Mouse (Mus musculus) CH12F3 (cell line): ENCODE results near the gene Crim1.

ENCODE experiments used
- in situ Hi-C: fragments of 300-500 bp; cut with MboI; formaldehyde crosslinking; loops from 2 replicates; pipeline ENCODE4 v1.14.3; 2020; ENCODE audit warnings: low sequenced_read_pairs

The Crim1 gene

GRCm38 (mm10) chr17:78403804-78404203, 203.8 kb downstream of the Crim1 start:
- in situ Hi-C loops: no loop called here

GRCm38 (mm10) chr17:78405336-78405735, 205.3 kb downstream of the Crim1 start:
- in situ Hi-C loops: no loop called here

- in situ Hi-C loops: no loop called here
These were observed 206.8 kb downstream of the Crim1 start for GRCm38 (mm10) chr17:78406854-78407253.

GRCm38 (mm10) chr17:78407581-78407980, 207.5 kb downstream of the Crim1 start:
- in situ Hi-C loops: no loop called here

GRCm38 (mm10) chr17:78408386-78408785, 208.3 kb downstream of the Crim1 start:
- in situ Hi-C loops: no loop called here

GRCm38 (mm10) chr17:78409900-78410299, 209.9 kb downstream of the Crim1 start:
- in situ Hi-C loops: no loop called here

GRCm38 (mm10) chr17:78415255-78415654, 215.2 kb downstream of the Crim1 start:
- in situ Hi-C loops: no loop called here

- in situ Hi-C loops: no loop called here
These were observed 217.6 kb downstream of the Crim1 start, which contains the start of gene Fez2 for GRCm38 (mm10) chr17:78417381-78418281. Gene Fez2 (minus strand): TSS chr17:78418152.

GRCm38 (mm10) chr17:78419216-78419615, 219.2 kb downstream of the Crim1 start:
- in situ Hi-C loops: no loop called here

- in situ Hi-C loops: no loop called here
These were observed 225.0 kb downstream of the Crim1 start for GRCm38 (mm10) chr17:78425026-78425425.
